Mouse (Mus musculus): ENCODE measurements at regions not wholly inside any gene's neighbourhood (a gene's known extent, or its start where the extent isn't known, plus 50 kb on each side); places are given as distances from the start of the nearest gene placed in this dataset.

- ATAC-seq (replicated peaks; ENCODE audit: low FRiP score, poor library complexity, severe bottlenecking), result no peak
These were observed 130.3 kb downstream of the Bod1 start for GRCm38 (mm10) chr11:31541425-31541824.

- no peak for ATAC-seq (replicated peaks; ENCODE audit: low FRiP score, poor library complexity, severe bottlenecking)
These were observed 130.9 kb downstream of the Bod1 start for GRCm38 (mm10) chr11:31540816-31541215.

DNA sequence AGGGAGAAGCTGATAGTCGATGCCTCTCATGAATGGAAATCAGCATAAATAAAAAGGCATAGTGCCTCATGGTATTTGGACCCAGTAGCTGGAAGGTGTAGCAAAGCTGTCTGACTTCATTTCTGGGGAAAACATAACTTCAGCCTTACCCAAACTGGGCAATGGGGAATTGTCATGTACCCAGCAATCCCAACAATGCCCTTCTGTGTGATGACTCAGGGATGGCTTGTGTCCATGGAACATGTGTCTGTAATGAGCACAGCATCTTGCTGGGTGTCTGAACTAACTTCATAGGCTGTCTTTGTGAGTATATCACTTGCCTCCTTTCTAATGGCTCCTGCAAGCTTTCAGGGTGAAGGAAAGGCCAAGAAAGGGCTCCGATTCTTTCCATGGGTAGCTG lies 140.3 kb downstream of the Bod1 start:
- no peak for ATAC-seq (replicated peaks; ENCODE audit: low FRiP score, poor library complexity, severe bottlenecking)

DNA sequence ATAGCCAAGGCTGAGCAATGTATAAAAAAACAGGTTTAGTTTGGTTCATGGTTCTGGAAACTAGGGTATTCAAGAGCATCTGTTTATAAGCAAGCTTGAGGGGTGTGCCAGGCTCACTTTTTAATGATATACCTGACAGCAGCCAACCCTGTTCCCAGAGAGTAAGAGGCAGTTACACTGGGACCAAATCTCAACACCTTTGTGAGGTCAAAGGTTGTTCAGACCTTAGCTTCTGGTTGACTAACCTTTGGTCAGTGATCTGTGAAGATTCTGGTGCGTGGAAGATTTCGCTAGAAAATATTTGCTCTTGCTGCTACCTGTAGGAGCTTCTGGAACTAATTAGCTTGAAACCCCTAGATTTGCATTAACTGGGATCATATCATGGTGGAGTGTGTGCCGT lies 140.8 kb downstream of the Bod1 start:
- ATAC-seq (replicated peaks; ENCODE audit: low FRiP score, poor library complexity, severe bottlenecking), result no peak

DNA sequence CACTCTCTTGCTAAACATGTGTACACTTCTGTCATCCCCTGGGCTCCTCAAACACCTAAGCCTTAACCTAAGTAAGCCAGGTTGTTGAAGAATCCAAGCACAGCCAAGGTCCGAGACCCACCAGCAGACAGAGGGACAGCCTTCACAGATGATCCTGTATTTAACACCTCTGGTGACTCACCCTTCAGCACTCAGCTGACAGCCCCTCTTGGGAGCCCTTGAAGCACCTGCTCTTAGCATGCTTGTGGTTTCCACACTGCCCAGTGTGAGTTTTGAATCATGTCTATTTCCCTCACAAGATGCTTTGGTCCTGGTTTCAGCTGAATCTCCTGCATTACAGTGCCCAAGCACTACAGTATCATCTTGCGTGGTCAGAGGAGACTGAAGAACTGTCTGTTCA lies 142.0 kb downstream of the Bod1 start:
- ATAC-seq (replicated peaks; ENCODE audit: low FRiP score, poor library complexity, severe bottlenecking), result no peak

DNA sequence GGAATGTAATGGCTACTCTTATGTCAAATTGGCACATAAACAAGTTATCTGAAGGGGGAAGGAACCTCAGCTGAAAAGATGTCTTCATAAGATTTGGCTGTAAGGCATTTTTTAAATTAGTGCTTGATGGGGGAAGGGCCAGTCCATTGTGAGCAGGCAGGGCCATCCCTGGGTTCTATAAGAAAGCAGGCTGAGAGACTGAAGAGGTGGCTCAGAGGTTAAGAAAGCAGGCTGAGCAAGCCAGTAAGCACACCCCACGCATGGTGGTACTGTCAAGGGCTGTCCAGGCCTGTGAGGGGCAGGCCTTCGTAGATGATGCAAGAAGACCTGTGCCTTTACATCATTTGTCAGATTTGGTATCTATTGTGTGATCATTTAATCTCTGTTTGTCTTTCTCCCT lies 147.0 kb downstream of the Bod1 start:
- ATAC-seq (replicated peaks; ENCODE audit: low FRiP score, poor library complexity, severe bottlenecking), result no peak

DNA sequence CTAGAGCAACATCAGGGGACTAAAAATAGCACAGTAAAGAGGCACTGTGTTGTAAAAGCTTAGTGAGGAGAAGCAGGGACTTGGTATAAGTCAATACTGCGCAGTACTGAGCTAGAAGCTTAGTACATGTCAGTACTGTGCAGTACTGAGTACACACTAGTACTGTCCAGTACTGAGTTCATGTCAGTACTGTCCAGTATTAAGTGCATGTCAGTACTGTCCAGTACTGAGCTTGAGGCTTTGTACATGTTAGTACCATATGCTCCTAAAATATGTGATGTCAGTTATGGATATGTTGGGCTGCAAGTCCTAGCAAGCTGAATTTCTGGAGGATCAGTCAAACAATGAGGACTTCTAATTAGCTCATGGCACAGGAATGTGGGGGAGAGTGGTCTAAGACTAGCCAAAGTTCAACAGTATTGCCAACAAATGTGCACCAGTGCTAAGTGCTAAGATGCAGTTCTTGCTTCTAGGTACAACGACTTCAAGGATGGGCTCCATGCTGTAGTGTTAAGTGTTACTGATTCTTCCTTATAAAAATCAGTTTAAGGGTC lies 147.5 kb downstream of the Bod1 start:
- ATAC-seq (replicated peaks; ENCODE audit: low FRiP score, poor library complexity, severe bottlenecking), result no peak

DNA sequence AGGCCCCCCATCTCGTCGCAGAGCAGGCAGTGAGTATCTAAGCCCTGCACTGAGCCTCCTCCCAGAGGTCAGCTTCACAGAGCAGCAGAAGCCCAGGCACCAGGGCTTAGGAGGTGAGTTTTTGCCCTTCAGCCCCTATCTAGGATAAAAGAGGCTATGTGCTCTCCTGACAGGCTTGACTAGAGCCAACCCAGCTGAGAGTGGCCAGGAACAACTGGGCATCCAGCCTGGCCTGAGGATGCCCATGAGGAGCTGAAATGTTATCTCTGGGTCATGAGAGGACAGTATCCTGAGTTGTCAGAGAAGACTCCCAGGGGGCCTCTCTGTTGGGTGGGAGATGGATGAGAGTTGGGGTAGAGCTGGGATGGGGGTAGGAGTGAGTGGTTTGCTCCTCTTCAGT lies 149.6 kb downstream of the Bod1 start:
- ATAC-seq (replicated peaks; ENCODE audit: low FRiP score, poor library complexity, severe bottlenecking), result no peak

GRCm38 (mm10) chr11:31520909-31521308 lies 150.8 kb downstream of the Bod1 start:
- no peak for ATAC-seq (replicated peaks; ENCODE audit: low FRiP score, poor library complexity, severe bottlenecking)

- ATAC-seq (replicated peaks; ENCODE audit: low FRiP score, poor library complexity, severe bottlenecking), result no peak
These were observed 133.5 kb upstream of the Stc2 start for GRCm38 (mm10) chr11:31503239-31503916.

DNA sequence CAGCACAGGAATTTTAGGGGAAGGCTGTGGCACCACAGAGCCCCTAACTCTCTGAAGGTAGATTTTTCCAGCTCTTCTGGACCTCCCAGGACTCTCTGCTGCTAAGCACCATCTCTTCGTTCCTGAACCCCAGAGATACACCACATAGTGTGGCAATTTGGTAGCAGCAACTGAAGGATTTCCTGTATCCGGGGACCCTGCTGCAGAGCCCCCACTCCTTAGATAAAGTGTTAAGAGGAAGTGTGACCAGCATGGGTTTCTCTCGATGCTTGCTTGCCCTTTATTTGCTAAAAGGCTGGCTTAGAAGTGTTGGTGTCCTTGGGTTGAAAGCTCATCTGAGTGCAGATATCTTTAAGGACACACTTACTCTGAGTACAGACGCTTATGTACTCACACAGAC lies 115.6 kb upstream of the Stc2 start:
- ATAC-seq (replicated peaks; ENCODE audit: low FRiP score, poor library complexity, severe bottlenecking), result no peak

GRCm38 (mm10) chr11:31481057-31481340 lies 111.1 kb upstream of the Stc2 start:
- no peak for ATAC-seq (replicated peaks; ENCODE audit: low FRiP score, poor library complexity, severe bottlenecking)

DNA sequence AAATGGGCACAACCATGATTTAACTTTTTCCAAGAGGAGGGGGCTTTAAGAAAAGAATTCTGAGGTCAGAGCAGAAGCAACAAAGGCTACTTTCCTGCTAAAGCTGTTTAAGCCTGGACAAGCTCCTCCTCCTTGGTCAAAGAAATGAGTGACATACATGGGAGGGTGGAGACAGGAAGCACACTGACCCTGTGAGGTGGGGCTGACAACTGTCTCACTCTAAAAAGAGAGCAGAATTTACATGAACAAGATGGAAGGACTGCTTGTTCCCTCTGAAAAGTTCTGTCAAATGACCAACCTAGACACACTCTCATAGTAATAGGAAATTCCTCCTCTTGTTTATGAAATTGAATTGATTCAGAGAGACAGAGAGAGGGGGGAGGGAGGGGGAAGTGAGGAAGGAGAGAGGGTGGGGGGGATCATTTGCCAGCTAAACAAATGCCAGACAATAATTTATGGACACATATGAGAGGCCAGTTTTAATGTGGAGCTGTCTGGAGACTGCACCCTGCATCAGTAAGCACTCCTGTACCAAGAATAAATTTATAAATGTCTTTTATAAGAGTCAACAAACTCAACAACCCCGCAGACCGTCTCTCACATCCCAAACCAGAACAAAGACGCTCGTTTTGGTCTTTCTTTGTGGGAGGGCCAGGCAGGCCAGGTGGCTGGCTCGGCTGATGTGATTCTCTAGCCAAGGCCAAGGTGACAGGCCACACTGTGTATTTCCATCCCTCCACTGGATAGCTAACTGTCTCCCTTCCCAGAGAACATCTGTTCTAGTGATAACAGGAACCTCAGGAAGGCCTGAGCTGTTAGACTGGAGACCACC lies 110.6 kb upstream of the Stc2 start:
- ATAC-seq (replicated peaks; ENCODE audit: low FRiP score, poor library complexity, severe bottlenecking), result no peak

DNA sequence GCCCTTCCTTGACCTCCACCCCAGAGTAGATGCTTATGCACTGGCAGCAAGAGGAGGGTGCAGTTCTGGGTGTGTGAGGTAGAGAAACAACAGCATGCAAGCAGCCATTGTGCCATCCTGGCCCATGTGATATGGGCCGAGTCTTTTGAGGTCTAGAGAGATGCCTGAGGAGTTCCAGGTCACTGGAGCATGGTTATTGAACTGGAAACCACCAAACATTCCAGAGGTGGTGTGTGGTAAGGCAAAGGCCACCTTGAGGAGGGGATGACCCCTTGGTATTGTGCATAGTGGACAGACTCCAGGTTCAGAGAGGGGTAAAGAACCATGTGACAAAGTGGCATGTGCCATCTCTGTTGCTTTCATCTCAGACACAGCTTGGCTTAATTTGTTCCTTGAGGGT lies 107.9 kb upstream of the Stc2 start:
- no peak for ATAC-seq (replicated peaks; ENCODE audit: low FRiP score, poor library complexity, severe bottlenecking)

- ATAC-seq (replicated peaks; ENCODE audit: low FRiP score, poor library complexity, severe bottlenecking), result no peak
These were observed 107.2 kb upstream of the Stc2 start for GRCm38 (mm10) chr11:31477104-31477503.

- ATAC-seq (replicated peaks; ENCODE audit: low FRiP score, poor library complexity, severe bottlenecking), result no peak
These were observed 103.1 kb upstream of the Stc2 start for GRCm38 (mm10) chr11:31473017-31473416.

DNA sequence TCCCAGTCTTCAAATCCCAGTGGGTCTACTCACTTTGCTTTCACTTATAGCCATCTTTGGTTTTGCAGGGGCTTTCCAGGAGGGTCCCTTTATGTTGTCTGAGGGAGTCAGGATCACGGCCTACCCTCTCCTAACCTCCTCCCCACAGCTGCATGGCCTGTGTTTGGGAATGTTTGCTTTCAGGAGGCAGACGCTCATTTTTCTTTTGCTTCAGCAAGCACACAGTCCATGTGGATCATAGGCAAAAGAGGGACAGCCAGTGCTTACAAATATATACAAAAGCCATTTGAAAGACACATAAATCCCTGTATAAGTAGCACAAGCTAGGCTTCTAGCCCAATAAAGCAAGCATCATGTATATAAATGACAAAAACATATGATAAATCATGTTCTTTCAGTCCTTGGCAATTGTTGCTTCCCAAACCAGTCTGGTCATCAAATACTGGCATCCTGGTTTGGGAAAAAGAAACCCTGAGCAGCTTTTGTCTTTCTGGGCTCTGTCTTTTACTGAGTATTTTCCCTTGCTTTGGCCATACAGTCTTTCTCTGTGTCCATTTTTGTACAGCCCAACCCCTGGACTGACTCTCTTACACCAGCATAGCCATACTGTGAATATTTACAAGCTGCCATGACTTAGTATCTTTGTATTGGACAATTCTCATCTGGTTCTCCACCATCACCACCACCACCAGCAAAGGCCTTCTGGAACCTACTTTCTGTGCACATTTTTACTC lies 101.0 kb upstream of the Stc2 start:
- no peak for ATAC-seq (replicated peaks; ENCODE audit: low FRiP score, poor library complexity, severe bottlenecking)

GRCm38 (mm10) chr11:31464844-31465243 lies 95.0 kb upstream of the Stc2 start:
- no peak for ATAC-seq (replicated peaks; ENCODE audit: low FRiP score, poor library complexity, severe bottlenecking)

GRCm38 (mm10) chr11:31462440-31462839 lies 92.6 kb upstream of the Stc2 start:
- no peak for ATAC-seq (replicated peaks; ENCODE audit: low FRiP score, poor library complexity, severe bottlenecking)

- no peak for ATAC-seq (replicated peaks; ENCODE audit: low FRiP score, poor library complexity, severe bottlenecking)
These were observed 92.0 kb upstream of the Stc2 start for GRCm38 (mm10) chr11:31461824-31462223.

DNA sequence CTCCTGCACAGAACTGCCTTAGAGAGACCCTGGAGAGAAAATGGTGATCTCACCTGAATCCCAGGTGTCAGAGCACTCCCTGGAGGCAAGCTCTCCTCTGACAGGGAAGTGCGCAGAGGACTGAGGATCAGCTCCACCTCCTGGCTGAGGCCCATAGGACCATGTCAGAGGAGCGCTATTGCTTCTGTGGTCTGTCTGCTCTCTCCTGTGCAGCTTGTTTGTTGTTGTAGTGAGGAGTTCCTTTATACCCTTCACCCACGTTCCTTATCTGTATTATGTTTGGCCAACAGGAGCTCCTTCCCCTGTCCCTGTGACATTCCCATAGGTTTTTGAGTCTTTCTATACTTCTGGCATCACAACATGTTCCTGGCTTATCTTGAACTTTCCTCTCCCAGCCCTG lies 91.5 kb upstream of the Stc2 start:
- ATAC-seq (replicated peaks; ENCODE audit: low FRiP score, poor library complexity, severe bottlenecking), result no peak
